Mouse (Mus musculus) C2C12 (cell line): ENCODE data around the gene Zfand2a.

Experiments
- CTCF ChIP-seq: IDR thresholded peaks from one replicate; pipeline ENCODE4 v1.5.1; 2011; ENCODE audit not compliant: control insufficient read depth, insufficient read depth, insufficient read length
- MYOD1 ChIP-seq: IDR thresholded peaks from one replicate; pipeline ENCODE4 v1.6.1; 2011; ENCODE audit warnings: low read depth; ENCODE audit not compliant: control insufficient read depth, insufficient read length
- USF1 ChIP-seq: IDR thresholded peaks from one replicate; pipeline ENCODE4 v1.6.1; 2011; ENCODE audit warnings: low read depth, mild to moderate bottlenecking, control low read depth, moderate library complexity

DNA sequence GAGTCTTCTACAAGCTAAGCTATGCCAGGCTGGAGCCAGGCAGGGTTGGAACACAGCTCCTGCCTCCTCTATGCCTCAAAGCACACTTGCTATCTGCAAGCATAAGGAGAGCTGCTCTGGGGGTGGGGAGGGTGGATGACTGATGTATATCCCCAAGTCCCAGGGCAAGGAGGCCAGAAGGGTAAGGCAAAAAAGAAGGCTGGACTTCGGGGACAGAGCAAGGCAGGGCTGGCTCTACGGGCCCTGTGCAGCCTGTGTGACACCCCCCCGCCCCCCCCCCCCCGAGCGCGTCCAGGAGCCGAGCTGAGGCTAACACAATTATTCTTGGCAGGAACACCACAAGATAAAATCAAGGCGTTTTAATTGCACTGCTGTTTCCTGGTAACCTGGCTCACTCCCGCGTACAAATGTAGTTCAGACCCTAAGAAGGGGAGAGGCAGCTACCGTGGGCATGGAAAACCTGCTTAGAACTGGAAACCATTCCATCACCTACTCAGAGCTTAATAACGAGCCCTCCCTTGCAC is 54.5 kb downstream of the Zfand2a start:
- TF ChIP-seq CTCF (no peak), USF1 (no peak), MYOD1 (no peak)
